Mouse (Mus musculus): ENCODE results near the gene Neo1.

DNA sequence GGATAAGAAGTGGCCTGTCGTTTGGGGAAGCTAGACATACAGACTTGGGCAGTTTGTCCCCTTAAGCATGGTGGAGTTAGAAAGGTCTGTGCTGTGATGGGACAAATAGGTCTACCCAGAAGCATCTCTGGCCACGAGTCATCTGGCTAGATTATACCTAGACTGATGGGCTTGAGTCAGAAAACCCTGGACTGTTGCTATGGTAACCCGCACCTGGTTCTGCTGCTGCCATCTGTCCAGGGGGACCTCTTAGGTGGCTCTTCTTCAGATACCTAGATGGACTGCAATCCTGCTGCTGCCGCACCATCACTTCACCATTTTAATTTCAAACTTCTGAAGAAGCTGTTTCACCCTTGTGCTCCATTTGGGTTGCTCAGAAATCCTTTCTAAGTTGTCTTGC lies 34.0 kb upstream of the Neo1 start:
- no peak for TF ChIP-seq CTCF (conservative IDR thresholded peaks at IDR 0.05; ENCODE audit: insufficient read depth, insufficient read length, low read depth, low read length)
- TF ChIP-seq POLR2A (IDR thresholded peaks at IDR 0.05; ENCODE audit: low read depth, low read length) = no peak
